Mouse (Mus musculus) liver, adult 2 months (tissue): ENCODE measurements around the gene Gpr85. TPM values are rescaled to one million over a fixed set of nuclear protein-coding genes. Genes with fewer than 3 reads are reported as not detected.

ENCODE experiments used
- DNase-seq: peaks from one replicate; pipeline ENCODE4 v3.0.0-alpha.2; 2011; ENCODE audit warnings: low read depth, low spot score; ENCODE audit errors: extremely low read depth
- H3K27ac ChIP-seq: fragments of 200-500 bp; replicated peaks from 2 replicates; pipeline ENCODE4 v1.5.1; 2012; ENCODE audit warnings: low read depth, mild to moderate bottlenecking, control low read depth, inconsistent platforms, low read length; ENCODE audit not compliant: insufficient read depth
- H3K27me3 ChIP-seq: fragments of 200-500 bp; 2 replicates; pipeline ENCODE4 v1.6.1; 2012; ENCODE audit warnings: mild to moderate bottlenecking, moderate library complexity, low read length, inconsistent platforms; ENCODE audit not compliant: control insufficient read depth, insufficient read depth
- H3K36me3 ChIP-seq: fragments of 200-500 bp; 2 replicates; pipeline ENCODE4 v1.6.1; 2012; ENCODE audit warnings: low read length, inconsistent platforms; ENCODE audit not compliant: control insufficient read depth, insufficient read depth
- H3K4me1 ChIP-seq: fragments of 200-500 bp; 2 replicates; pipeline ENCODE4 v1.6.1; 2011; ENCODE audit warnings: low read length; ENCODE audit not compliant: control insufficient read depth, insufficient read depth
- H3K4me3 ChIP-seq: fragments of 200-500 bp; 2 replicates; pipeline ENCODE4 v1.5.1; 2011; ENCODE audit warnings: low read depth, mild to moderate bottlenecking, control low read depth, low read length, moderate library complexity; ENCODE audit not compliant: insufficient read depth
- H3K79me2 ChIP-seq: fragments of 200-500 bp; 2 replicates; pipeline ENCODE4 v1.6.1; 2012; ENCODE audit warnings: inconsistent platforms, mild to moderate bottlenecking, low read length, moderate library complexity; ENCODE audit not compliant: control insufficient read depth, insufficient read depth
- H3K9ac ChIP-seq: fragments of 200-500 bp; 2 replicates; pipeline ENCODE4 v1.6.1; 2012; ENCODE audit warnings: low read depth, mild to moderate bottlenecking, control low read depth, inconsistent platforms, low read length
- CTCF ChIP-seq: fragments of 200-500 bp; IDR thresholded peaks from 2 replicates; pipeline ENCODE4 v1.5.1; 2011; ENCODE audit warnings: low read depth, low read length, control low read depth
- POLR2A ChIP-seq: fragments of 200-500 bp; IDR thresholded peaks from 2 replicates; pipeline ENCODE4 v1.6.1; 2011; ENCODE audit warnings: low read length, control low read depth; ENCODE audit not compliant: insufficient read depth; ENCODE audit errors: extremely low read depth
- polyA plus RNA-seq: library from polyadenylated mRNA; depleted of rRNA; stranded (reverse); fragments of >200 nt; gene quantifications from 2 replicates; pipeline ENCODE4 v1.2.3, GENCODE M21; 2012; rRNA removed
- total RNA-seq: library from RNA; depleted of rRNA; stranded (reverse); fragments of >200 nt; gene quantifications from 2 replicates; pipeline ENCODE4 v1.2.3, GENCODE M21; 2014; rRNA removed

Gpr85 gene
- total and polyA plus RNA-seq, 2 experiments, result 0.12 TPM; not detected in 1

GRCm38 (mm10) chr6:13797389-13797788 is 42.4 kb downstream of the Gpr85 start:
- H3K4me3 ChIP-seq, result no peak overlapping the region
- no peak for DNase-seq
- H3K27ac ChIP-seq, result no peak overlapping the region
- no peaks in the 10 kb centered on the region for H3K79me2 ChIP-seq
- H3K4me1 ChIP-seq, result no peaks in the 10 kb centered on the region
- no peak overlapping the region for H3K9ac ChIP-seq
- TF ChIP-seq CTCF (no peak), POLR2A (no peak)
- no peaks in the 10 kb centered on the region for H3K36me3 ChIP-seq
- no peaks in the 10 kb centered on the region for H3K27me3 ChIP-seq

Other genes with a start within 250 kb of the Gpr85 start
- gene Tmem168, start 231.8 kb downstream of the Gpr85 start, total RNA-seq, result 22.4 and 24.5 TPM in 2 replicates
- 7.7 and 8.6 TPM in 2 replicates for gene Tmem168, start 231.8 kb downstream of the Gpr85 start, polyA plus RNA-seq
- gene Bmt2, start 162.0 kb downstream of the Gpr85 start, total RNA-seq, result 7.4 and 9.3 TPM in 2 replicates
- 0.87 and 0.99 TPM in 2 replicates for gene Bmt2, start 162.0 kb downstream of the Gpr85 start, polyA plus RNA-seq
- 17.3 and 23.4 TPM in 2 replicates for gene 2610001J05Rik, start 31.6 kb upstream of the Gpr85 start, total RNA-seq
- 10.1 and 14.1 TPM in 2 replicates for gene 2610001J05Rik, start 31.6 kb upstream of the Gpr85 start, polyA plus RNA-seq